Mouse (Mus musculus) urinary bladder, postnatal 4 days (tissue): ENCODE results near the gene Tmem263.

Source experiments
- DNase-seq, 2 experiments: peaks; one replicate each; pipeline ENCODE4 v3.0.0; 2021 to 2022; ENCODE audit warnings: low spot score in 2 of 2

Gene Tmem263

DNA sequence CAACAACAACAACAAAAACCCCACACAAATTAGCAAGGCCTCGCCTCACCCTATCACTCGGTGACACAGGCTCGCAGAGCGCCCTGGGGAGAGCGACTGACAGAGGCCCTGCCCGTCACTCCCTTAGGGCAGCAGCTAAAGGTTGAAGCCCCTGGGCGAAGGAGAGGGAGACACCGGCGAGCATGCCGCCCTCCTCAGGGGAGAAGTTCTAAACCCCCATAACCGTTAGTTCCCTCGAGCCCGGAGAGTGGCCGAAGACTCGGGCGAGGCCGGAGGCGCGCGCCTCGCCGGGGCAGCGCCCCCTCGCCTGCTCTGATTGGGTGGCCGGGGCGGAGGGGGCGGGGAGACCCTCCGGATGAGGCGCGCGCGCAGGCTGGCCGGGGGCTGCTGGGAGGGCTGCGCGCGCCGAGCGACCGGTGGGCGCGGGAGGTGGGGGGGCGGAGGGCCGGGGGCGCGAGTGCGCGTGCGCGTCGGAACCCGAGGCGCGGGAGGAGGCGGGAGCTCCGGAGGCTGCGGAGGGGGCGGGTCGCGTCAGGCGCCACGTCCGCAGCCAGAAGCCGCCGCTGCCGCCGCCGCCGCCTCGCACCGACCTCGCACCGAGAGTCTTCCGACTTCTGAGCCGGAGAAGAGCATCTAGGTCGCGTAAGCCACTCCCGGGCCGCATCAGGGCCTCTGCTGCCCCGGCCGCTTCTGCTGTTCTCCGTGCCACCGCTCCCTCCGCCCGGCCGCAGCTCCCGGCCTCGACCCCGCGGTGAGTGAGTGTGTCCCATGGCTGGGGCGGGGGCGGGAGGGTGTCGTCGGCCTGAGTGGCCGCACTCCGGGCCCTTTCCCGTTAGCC, at the start of gene Tmem263, which contains the start of gene Fhl4:
Tmem263 (plus strand) TSS at position 381 of the 838 bp plus-strand sequence.
Fhl4 (minus strand) TSS at position 249 of the 838 bp plus-strand sequence.
- DNase-seq = peak; percentile 85 to 86

DNA sequence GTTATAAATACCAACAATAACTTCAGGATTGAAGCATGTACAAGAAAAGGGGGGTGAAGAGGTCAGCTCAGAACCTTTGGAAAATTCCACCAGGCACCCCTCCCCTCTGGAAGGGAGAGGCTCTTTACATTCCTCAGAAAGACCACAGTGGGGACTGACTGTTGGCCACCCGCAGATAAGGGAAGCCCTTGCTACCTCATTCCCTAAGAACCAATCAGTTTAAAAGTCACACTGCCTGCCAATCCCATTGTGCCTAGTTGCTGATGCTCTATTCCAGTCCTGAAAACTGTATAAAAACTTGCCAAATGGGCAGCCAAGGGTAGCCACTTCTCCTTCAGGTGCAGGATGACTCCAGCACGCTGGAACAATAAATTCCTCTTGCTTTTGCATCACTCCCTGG, 47.6 kb upstream of the Tmem263 start:
- DNase-seq = no peak

DNA sequence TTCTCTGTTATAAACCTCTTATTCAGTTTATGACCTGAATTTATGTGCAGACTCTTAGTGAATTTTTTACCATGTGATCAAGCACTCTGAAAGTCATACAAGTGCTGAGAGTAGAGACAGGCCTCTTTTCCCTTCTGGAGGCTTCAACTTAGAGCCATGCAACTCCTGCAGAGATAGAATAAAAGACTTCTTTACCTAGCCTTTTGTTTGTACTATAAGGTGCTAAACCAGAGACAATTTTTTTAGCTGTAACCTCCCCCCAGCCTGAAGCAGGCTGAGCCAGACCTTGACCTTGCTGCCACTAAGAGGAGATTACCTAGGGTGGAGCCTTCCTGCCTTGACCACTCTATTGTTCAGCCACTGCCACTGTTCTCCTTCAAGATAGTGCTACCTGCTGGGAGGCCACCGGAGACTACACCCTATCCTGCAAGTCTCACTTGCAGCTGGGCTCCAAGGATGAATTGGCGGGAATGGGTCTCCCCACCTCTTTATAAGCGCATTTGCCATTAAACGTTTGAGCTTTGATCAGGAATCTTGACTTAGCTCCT, 30.7 kb upstream of the Tmem263 start:
- no peak for DNase-seq

DNA sequence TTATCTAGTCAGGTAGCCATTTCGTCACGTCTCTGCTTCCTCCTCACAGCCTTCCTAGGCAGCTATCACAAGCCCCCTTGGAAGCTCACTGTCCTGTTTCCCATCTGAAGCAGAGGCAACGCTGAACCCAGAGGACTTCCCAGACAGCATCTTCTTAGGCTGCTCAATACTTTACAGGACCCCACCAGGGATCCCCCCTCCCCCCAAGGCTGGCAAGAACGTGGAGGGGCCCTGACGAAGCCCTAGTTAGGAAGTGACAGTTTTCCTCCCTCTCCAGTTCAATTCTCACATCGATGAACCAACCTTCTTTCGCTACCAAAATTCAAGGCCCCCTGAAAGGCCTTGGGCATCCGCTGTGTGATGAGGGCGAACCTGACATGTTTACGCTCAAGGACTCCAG, 586 bp upstream of the Tmem263 start:
- DNase-seq = no peak

DNA sequence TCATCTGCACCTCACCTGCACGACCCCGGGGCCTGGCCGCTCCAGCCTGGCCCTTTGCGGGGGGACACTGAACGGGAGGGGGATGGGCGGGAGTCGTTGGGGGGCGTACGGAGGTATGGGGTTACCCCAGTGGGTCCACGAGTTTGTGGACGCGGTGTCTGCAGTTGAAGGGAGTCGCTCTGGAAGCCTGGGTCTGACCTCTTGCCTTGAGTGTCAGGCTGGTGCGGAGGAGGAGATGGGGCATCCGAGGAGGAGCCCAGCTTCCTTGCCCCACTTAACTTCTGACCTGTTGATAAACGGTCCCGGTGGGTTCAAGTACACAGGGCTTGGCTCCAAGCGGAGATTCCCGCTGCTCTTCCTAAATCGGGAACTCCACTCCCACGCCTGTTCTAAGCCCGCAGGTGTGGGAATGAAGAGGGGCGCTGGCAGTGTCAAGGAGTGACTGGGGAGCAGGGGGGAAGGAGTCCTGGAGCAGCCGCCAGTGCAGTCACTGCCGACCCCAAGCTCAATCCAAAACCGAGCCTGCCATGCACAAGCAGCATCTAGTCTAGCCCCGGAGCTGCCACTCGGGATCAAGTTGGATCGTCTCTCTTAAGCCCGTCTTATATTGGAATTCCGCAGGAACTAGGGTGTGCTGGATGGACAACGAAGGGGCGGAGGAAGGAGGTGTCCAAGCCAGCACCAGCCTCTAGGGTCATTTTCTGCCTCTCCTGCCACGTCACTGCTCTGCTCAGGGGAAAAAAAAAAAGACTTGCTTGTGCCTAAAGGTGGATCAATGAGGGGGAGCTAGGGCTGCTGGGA, 858 bp downstream of the Tmem263 start:
- DNase-seq = peak in 1 of 2 experiments; percentile 19

DNA sequence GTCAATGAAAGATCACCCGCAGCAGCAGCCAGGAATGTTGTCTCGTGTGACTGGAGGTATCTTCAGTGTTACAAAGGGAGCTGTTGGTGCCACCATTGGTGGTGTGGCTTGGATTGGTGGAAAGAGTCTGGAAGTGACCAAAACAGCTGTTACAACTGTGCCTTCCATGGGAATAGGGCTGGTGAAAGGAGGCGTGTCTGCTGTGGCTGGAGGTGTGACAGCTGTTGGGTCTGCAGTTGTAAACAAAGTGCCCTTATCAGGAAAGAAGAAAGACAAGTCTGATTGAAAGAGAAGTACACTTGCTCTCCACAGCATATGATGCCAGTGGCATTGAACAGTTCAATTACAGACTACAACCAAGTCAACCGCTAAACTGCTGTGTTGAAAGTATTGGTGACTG, 12.0 kb downstream of the Tmem263 start:
- DNase-seq = no peak

DNA sequence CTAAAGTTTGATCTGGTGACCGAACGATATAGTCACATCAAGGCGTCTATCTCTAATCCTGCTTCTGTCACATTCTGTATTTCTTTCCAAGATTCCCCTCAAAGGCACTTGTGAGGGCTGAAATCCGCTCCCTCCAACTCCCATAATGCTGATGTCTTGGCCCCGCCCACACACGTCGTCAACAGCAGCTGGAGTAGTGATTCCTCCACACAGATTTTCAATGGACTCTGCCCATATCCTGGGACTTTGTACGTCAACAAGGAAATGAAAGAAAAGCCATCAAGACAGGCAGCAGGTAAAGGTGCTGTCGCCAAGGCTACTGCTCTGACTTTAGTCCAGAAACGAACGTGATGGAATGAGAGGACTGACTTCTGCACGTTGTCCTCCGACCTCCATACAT, 22.8 kb downstream of the Tmem263 start:
- DNase-seq = no peak

DNA sequence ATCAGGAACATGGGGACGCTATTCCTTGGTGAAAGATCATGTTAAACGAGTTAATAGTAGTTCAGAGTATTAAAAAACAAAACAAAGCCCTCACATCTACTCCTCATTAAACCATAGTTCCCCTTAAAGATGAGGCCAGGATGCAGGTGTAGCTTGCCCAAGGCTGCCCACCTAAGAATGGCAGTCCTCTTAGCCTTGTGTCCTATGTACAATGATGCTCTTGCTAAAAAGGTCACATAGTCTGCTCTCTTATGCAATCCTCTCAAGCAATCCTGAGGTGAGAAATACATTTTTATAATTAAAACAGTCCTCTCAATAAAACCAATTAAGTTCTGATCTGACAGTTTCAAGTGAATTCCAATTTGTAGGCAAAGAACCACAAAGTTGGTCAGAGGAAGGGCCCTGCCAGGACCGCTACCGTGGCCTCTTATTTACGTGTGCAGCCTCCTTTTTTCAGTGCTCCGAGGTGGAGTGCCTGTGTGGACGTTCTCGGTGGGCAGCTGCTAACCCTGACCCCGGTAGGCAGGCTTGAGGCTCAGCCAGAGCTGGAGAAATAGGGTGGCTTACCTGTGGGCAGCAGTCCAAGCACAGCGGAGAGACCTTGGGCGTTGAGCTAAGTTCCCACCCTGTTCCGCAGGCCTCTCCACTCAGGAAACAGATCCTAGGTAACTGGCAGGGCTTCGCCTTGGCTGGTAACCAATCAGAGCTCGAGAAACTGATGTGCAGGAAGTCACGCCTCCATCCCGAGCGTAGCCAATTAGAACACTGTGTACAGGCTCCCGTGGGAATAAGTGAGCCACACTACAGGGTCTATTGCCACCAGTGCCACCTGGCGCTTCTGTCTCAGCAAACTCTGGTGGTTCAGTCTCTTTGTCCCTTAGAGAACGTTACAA, 25.2 kb downstream of the Tmem263 start, which contains the start of gene Mterf2:
Mterf2 (minus strand) TSS at position 633 of the 893 bp plus-strand sequence.
- DNase-seq = peak; percentile 86 to 88

DNA sequence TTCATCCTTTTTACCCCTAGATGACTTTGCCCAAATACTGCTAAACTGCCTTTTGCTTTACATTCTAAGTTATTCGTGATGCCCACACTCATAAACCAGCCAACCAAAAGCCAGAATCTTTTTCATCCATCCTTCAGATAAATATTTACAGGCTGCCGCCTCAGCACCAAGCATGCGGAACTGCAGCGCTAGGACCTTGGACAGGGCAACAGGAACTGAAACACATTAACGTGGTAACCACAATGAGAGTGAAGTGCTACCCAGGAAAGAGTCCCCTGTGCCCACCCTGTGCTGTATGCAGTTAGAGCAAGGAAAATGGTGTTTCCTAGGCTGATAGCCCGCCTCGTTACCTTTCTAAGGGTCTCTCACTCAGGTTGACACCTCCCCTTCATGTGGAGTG, 26.0 kb downstream of the Tmem263 start:
- no peak for DNase-seq

DNA sequence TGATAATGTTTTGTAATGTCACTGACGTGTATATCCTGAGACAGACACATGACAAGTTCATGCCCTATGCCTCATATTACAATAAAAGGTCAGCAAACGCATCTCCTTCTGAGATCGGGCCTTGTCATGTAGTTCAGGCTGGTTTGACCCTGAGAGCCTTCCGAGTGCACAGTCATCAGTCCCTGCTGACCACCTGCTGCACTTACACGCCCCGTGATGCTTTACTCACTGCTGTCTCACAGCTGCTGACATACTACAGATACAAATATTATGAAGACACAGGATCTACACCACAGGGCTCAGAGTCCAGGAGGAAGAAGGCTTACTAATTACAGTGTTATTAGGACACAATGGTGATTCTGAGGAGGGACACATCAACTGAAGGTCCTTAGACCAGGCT, 34.1 kb downstream of the Tmem263 start:
- DNase-seq = no peak

DNA sequence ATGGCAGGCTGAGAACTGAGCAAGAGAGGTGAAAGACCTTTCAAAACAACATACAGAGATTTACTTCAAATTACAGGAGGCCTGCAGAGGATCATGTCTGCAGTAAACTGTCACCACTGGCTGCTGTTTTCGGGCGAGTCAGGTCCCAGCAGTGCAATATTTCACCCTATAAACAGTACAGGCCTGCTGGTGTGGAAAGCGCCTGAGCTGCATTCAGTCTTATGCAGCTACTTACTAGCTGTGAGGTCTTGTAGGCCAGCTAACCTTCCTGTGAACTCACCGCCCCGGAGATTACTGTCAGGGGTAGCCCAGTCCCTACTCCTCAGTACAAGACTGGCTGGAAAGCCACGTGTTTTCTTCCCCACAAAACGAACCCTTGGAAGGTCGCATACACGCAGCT, 39.0 kb downstream of the Tmem263 start:
- DNase-seq = no peak

DNA sequence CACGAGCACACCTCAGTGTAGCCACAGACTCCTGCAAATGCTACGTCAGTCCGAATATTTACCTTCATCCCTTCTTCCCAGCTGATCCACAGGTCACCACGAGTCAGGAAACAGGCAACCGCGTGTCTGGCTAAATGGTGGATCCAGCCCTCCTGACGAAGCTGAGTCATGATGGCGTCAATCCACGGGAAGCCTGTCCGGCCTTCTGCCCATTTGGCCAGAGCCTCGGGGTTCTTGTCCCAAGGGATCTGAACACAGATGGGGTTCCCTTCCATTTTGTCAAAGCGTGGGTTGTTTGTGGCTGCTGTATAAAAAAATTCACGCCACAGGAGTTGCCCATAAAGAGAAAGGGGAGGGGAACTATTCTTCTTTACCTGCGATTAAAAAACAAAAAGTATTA, 43.9 kb downstream of the Tmem263 start:
- no peak for DNase-seq

DNA sequence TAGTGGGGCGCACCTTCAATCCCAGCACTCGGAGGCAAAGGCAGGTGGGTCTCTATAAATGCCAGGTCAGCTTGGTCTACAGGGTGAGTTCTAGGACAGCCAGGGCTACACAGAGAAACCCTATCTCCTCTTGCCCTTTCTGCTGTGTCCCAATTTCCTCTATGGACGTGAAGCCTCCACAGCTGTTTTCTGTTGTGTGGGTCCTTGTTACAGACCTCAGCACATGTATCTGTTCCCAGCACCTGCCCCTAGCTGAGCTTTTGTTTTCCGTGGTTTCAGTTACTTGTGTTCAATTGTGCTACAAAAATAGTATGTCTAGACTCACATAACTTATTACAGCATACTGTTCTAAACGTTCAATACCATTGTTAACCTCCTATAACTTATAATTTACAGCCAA, 46.8 kb downstream of the Tmem263 start:
- DNase-seq = no peak

DNA sequence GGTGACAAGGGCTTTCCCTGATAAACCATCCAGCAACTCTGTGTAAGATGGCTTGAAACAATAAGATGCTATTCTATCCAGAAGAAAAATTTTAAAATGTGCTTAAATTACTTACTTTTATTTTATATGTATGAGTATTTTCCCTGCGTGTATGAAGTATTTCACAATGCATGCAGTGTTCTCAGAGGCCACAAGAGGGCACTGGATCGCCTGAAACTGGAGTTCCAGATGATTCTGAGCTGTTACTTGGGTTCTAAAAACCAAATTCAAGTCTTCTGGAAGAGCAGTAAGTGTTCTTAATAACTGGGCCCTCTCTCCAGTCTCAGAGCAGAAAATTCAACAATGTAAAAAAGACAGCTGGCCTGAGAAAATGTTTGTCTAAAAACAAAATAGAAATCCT, 51.8 kb downstream of the Tmem263 start:
- DNase-seq = no peak

DNA sequence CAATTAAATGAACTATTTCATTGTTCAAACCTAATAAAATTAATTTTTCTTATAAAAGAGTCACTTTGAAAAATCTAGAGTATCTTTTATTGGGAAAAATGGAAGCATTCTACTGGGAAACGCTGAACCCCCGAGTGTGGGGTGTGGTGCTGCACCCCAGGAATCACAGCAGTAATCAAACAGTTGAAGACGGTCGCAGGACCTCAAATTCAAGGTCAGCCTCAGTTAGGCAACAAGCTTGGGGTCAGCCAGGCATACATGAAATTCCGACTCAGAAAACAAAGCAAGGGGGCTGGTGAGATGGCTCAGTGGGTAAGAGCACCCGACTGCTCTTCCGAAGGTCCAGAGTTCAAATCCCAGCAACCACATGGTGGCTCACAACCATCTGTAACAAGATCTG, 55.0 kb downstream of the Tmem263 start:
- DNase-seq = no peak

DNA sequence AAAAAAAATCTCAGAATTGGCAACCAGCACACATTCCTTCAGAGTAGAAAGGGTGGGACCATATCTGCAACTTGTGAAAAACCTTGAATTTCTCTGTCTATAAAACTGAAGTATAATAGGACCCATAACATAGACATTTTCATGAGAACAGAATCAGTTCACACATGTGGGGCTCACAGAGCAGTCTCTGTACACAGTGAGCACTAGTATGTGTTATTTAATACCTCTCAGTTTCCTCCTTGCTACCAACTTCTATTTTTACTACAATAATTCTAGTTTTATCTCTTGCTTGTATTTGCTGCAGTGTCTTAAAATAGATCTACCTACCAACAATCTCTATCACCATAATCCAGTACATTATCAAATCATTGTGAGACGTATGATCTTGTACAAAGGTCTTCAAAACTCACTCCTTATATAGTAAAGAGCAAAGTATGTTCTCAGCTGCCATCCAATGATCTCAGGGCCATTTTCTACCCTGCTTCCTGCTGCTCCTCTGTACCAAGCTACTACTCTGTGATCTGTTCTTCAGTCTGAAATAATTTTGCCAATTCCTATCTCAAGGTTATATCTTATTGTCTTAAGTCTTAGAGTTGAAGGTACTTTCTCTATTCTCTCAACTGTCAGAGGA, 57.7 kb downstream of the Tmem263 start:
- DNase-seq = no peak

DNA sequence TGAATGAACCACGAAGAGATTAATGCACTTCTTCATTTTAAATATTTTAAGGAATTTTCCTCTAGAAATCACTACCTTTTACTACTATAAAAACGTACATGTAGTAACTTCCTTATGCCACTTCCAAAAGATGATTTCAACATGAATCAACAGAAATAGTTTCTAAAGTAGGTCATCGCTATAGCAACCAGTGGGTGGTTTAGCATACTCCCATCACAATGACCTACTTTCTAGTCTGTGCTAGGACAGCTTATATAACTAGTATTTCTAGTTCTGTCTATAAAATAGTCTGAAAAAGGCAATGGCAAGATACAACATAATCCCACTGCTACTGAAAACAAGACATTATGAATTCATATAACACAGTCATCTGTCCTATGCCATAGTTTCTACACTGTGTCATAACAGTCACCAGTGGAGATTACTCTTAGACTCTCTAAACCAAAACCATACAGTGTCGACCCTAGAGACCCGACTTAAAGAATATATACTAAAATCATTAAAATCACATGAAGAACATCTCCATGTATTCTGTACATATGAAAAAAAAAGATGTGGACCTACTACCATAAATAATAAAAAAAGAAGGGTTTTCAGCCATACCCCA, 59.4 kb downstream of the Tmem263 start:
- DNase-seq = no peak

DNA sequence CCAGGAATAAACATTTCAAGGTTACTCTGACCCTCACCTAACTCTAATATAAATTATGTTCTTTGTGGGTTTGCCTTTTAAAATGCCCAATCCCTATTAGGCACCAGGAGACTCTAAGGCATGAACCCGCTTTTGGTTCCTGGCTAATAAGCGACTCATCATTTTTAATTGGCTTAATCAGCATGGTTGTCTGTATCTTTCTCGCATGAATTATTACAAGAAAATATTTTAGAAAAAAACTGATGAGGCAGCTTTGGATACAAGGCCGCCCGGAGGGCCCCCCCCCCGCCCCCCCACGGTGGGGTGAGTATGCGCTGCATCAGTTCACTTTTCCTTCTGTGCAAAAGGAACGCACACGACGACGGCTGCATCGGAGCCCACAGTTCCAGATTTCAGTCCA, 62.4 kb downstream of the Tmem263 start:
- DNase-seq = no peak

DNA sequence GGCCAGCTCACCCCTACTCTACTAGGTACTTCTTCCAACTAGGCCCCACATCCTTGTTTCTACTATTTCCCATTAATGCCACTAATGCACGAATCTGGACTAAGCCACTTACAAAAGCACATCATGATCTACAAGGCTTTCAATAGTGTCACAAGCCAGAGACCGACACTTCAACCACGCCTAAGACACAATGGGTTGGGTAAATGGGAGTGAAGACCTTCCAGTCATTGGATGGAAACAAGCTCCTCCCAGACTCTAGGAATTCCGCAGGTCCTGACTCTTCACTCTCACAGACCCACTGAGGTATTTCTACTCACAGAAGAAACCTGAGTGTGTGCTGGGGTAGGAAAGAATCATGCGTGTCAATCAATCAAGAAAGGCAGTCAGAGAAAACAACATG, 62.9 kb downstream of the Tmem263 start:
- DNase-seq = no peak
